Mouse (Mus musculus): Measurements from ENCODE around the gene Arhgap5. TPM values are rescaled to one million over a fixed set of nuclear protein-coding genes. Genes with fewer than 3 reads are reported as not detected.

Gene Arhgap5
- 21.5 and 39.5 TPM in 2 replicates for polyA plus RNA-seq (2012; rRNA removed)

GRCm38 (mm10) chr12:52503456-52504320 is at the start of gene Arhgap5:
TSS of gene Arhgap5 (plus strand) at chr12:52503972.

Other genes starting within 250 kb of the Arhgap5 start
- 8.3 and 10.3 TPM in 2 replicates for gene Akap6, start 195.4 kb downstream of the Arhgap5 start, polyA plus RNA-seq (2012; rRNA removed)

All from central nervous system, embryonic 11.5 days (tissue).